Mouse (Mus musculus) ovary, postnatal 14 days (tissue): ENCODE results near the gene Il34.

Experiments used
- DNase-seq: peaks from one replicate; pipeline ENCODE4 v3.0.0; 2022; ENCODE audit warnings: low spot score

Il34 gene

GRCm38 (mm10) chr8:110708429-110708828, 97.3 kb downstream of the Il34 start:
- no peak for DNase-seq

GRCm38 (mm10) chr8:110706288-110706870, 99.3 kb downstream of the Il34 start:
- DNase-seq, result no peak

DNA sequence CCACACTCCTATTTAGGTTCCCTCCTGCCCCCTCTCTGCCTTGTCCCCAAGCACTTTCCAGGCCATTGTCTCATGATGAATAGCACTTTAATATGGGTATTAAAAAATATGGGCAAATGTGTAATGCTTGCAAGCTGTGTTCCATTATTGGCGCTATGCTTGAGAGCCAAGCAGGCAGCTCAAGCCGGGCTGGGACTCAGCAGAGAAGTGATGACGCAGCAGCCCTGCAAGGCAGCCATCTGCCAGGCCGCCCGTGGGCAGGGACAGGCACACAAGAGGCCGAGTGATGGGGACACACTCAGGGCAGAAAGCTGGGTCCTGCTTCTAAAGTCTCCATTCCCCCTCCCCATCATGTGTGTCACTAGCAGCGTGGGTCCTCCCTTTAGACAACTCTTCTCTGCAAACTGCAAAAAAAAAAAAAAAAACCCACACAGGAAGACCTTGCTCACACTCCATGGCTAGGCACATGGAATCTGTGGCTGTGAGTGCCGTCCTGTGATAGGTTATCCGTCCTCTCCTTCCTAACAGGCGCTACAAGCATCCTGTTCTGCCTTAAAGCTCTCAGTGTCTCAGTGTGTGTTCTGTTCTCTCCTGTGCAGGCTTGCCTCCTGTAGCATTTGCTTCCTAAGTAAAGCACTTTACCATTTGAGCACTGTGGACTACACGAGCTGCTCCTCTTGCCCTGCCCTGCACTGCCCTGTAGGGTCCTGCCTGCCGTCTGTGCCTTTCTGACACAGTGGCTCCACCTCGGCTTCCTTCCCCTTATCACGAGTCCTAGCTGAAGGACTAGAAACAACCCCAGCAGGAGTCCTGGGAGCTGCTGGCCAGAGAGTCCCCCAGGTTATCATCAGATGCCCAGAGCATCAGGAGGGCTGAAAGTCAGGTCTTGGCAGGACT, 100.1 kb downstream of the Il34 start:
- DNase-seq, result no peak

- no peak for DNase-seq
Measured at GRCm38 (mm10) chr8:110704103-110704502, 101.6 kb downstream of the Il34 start.

GRCm38 (mm10) chr8:110703460-110704061, 102.2 kb downstream of the Il34 start:
- no peak for DNase-seq

DNA sequence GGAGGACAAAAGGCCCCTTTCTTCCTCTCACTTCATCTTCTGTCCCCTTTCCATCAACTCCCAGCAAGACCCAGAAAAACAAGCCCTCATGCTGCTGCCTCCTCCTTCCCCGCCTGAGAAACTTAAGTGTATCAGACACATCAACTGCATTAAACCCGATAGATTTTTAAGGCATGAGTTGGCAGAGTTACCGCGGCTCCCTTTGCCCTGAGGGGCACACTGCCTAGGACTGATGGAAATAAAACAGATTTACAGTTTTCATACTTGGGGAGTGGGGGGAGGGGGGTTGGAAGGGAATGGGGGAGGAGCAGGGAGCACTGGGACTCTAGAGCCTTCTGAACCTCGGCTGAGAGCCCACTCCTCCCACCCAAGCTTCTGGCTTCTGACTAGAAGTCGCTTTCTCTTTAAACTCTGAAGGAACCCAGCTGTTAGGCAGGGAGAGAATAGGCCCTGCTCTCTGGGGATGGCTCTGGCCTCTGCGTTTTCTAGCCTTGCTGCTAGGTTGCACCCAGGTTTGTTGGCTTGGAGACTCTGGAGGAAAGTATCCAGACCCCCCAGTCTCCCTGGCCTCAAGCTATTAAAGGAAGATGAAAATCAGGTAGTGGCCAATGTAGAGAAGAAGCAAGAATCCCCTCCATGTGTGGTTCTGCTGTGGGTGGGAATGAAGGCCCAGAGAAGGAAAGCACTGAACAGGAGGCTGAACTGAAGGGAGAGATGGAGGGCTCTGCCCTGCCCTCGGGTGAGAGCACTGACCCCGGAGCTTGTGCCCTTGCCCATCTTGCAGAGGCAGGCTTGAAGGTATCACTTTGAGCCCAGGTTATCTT, 102.9 kb downstream of the Il34 start:
- DNase-seq, result no peak

DNA sequence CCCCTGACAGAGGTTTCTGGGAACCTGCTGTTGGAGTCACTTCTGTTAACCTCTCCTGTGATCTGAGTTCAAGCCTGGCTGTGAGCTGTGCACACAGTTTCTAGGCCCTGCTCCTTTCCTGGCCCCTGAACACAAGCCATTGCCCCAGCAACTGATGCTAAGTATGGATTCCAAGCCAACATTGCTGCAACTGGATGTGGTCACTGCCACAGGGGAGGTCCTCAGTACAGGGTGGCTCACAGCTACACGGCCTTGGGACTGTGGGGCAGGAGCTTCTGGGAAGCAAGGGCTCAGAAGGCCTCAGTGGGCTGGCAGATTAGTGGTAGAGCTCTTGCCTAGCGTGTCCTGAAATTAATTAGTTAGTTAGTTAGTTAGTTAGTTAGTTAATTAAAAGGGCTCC, 105.2 kb downstream of the Il34 start:
- no peak for DNase-seq

DNA sequence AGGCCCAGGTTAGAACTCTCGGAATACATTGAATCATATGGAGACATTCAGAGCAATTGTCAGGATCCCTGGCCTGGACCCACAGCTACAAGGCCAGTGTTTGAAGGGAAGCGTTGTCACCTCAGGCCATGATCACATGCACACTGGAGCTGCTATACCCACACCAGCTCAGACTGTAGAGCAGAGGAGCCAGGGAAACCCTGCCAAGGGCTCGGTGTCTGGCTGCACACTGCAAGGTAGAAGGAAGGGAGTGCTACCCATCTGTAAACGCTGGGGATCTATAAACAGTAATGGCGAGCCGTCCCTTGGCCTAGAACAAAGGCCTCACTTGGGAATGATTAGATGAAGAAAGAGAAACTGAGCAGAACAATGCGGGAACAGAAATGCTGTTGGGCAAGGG, 106.2 kb downstream of the Il34 start:
- DNase-seq, result no peak

GRCm38 (mm10) chr8:110698098-110698497, 107.6 kb downstream of the Il34 start:
- no peak for DNase-seq

GRCm38 (mm10) chr8:110697571-110697970, 108.2 kb downstream of the Il34 start:
- DNase-seq, result no peak

DNA sequence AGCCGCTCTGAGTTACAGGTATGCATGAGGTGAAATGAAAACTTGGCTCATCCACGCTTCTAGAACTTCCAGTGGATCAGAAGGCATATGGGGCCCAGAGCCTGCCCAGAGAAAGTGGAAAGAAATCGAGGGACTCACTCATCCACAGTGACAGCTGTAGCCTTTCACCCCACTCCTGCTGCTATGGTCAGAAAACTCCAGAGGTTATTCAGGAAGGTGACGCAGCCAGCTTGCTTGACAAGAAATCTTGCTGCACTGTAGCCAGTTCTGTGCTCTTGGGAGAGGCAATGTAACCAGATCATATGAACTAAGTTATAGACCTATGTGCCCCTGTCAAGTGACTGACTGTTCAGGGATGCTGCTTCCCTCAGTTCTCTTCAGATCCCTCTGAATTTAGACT, 109.7 kb downstream of the Il34 start:
- DNase-seq, result no peak

GRCm38 (mm10) chr8:110695431-110695830, 110.3 kb downstream of the Il34 start:
- DNase-seq, result no peak

DNA sequence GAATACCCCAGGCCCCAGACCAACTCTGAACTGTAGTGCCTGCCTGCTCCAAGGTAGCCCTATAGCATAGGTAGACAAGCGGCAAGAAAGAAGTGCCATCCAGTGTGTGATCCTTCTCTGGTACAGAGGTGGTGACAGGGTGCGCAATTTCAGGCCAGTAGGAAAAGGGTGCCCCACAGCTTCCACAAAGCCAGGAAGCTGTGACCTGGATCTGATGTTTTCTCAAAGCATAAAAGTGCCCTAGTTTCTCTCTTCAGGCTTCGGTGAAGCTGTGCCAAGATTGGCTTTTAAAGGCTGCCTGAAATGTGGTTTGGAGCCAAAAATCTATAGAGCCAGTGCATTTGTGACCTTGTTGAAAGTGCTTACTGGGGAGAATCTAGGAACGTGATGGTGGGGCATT, 110.9 kb downstream of the Il34 start:
- no peak for DNase-seq

DNA sequence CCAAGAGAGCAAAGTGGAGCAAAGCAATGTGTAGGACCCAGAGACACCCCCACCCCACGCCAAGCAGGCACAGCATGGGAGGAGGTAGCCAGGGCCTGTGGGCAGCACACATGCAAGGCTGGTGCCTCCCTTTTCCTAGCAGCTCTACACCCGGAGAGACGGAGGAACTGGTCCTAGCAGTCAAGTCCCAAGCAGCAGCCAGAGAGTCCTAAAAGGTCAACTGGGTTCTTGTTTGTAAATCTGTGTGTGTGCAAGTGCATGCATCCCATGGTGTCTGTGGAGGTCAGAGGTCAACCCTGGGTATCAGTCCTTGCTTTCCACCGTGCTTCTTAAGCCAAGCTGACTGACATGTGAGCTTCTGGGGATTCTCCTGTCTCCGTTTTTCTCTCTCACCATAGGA, 111.5 kb downstream of the Il34 start:
- no peak for DNase-seq
